Mouse (Mus musculus): Measurements from ENCODE around the gene Pnpla8. TPM values are rescaled to one million over a fixed set of nuclear protein-coding genes. Genes with fewer than 3 reads are reported as not detected.
"Not testable (repeated sequence)": the region's sequence is repeated elsewhere in the genome, so short reads cannot be mapped to it uniquely, and the experiment has no call there.

Gene Pnpla8
- polyA plus RNA-seq, 1 experiment from 2014 or later: 28.0 TPM

DNA sequence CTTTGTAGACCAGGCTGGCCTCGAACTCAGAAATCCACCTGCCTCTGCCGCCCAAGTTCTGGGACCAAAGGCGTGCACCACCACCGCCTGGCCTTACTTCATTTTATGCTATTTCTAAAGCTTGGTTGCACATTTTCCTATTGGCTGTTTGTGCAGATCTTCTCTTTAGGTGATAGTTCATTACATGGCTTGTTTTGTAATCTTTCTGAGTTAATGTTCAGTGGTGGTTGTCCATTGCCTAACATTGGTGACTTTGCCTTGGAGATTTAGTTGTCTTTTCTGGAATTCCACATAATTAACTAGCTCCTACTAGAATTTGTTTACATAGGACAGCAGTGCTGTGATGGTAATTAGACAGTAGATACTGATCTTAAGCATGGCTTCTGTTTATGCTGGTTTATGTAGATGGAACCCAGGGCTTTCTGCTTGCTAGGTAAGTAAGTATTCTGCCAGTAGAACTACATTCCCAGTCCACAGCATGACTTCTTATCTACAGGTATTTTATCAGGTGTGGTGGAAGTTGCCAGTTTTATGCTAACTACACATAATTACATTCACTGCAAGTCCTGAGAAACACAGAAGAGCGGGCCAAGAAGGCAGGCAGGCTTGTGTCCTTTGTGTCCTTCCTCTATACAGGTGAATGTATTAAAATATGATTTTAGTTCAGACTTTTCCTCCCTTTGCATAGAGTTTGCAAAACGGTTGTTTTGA, 53.1 kb downstream of the Pnpla8 start:
- Histone ChIP-seq H3K9ac (no peak overlapping the region), H3K9me3 (replicated peaks) (no peaks in the 10 kb centered on the region), H3K4me3 (replicated peaks) (no peak overlapping the region), H3K4me2 (no peak overlapping the region), H3K27ac (replicated peaks) (peak overlapping the region; percentile 51; the same call in 1 of the 2 replicates), H3K4me1 (replicated peaks) (peaks cover 13% of the 10 kb centered on the region), H3K36me3 (replicated peaks) (no peaks in the 10 kb centered on the region), H3K27me3 (no peaks in the 10 kb centered on the region)
- no peak for ATAC-seq (ENCODE audit: insufficient read depth)
- 76% methylated on average over 6 of the region's 6 CpGs for WGBS (ENCODE audit: insufficient replicate concordance)

DNA sequence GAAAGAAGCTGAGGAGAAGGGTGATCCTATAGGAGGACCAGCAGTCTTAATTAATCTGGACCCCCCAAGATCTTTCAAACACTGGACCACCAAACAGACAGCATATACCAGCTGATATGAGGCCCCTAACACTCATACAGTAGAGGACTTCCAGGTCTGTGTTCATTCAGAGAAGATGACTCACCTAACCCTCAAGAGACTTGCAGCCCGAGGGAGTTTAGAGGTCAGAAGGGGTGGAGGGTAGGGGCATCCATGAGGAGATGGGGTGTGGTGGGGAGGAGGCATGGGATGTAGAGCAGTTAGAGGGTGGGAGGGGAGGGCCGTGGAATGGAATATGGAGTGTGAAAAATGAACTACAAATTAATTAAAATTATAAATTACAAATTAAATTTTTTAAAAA, 59.0 kb downstream of the Pnpla8 start:
- 46% methylated on average over 2 of the region's 2 CpGs for WGBS (ENCODE audit: insufficient replicate concordance)
- not testable (repeated sequence) for H3K27ac ChIP-seq (replicated peaks); H3K4me3 ChIP-seq (replicated peaks); ATAC-seq (ENCODE audit: insufficient read depth); H3K27me3 ChIP-seq; H3K9ac ChIP-seq; H3K4me1 ChIP-seq (replicated peaks); H3K36me3 ChIP-seq (replicated peaks); H3K9me3 ChIP-seq (replicated peaks); H3K4me2 ChIP-seq

DNA sequence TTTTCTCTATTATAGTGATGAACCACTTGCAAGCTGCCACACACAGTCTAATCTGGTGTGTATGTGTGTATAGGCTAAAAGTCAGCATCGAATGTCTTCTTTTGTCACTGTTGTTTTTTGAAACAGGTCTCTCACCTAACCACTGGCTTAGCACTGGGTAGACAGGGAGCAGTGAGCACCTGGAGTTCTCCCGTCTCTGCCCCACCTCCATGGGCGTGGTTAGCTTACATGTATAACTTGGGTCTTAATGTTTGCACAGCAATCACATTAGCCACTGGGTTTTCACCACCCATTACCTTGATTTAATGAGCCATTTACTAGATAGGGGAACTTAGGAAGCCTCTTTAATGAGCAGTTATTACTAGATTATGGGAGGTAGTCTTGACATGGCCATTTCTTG, 60.4 kb downstream of the Pnpla8 start:
- no peaks in the 10 kb centered on the region for H3K4me1 ChIP-seq (replicated peaks)
- H3K9me3 ChIP-seq (replicated peaks): no peaks in the 10 kb centered on the region
- H3K27me3 ChIP-seq: no peaks in the 10 kb centered on the region
- no peak overlapping the region for H3K4me2 ChIP-seq
- no peak overlapping the region for H3K4me3 ChIP-seq (replicated peaks)
- H3K27ac ChIP-seq (replicated peaks): no peak overlapping the region
- 64% methylated on average over 3 of the region's 3 CpGs for WGBS (ENCODE audit: insufficient replicate concordance)
- ATAC-seq (ENCODE audit: insufficient read depth): no peak
- peaks cover 7% of the 10 kb centered on the region; the same call in 1 of the 2 replicates for H3K36me3 ChIP-seq (replicated peaks)
- no peak overlapping the region for H3K9ac ChIP-seq

DNA sequence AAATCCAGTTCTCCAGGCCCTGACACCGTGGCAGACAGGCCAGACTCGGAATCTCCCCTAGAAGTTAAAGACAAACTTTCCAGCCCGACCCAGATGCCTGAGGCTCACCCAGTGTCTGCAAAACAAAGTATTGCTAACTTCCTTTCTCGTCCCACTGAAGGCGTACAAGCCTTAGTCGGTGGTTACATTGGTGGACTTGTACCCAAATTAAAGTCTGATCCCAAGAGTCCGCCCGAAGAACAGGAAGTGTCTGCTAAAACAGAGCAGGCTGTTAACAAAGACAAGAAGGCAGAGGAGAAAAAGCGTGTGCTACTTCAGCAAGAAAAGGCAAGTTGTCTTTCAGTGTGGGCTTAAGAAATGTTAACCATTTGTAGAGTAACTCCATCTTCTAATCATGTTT, 62.2 kb downstream of the Pnpla8 start:
- no peaks in the 10 kb centered on the region for H3K9me3 ChIP-seq (replicated peaks)
- no peak overlapping the region for H3K9ac ChIP-seq
- H3K4me2 ChIP-seq: no peak overlapping the region; the same call in 1 of the 2 replicates
- no peaks in the 10 kb centered on the region for H3K4me1 ChIP-seq (replicated peaks)
- 28% methylated on average over 9 of the region's 9 CpGs for WGBS (ENCODE audit: insufficient replicate concordance)
- no peak overlapping the region for H3K27ac ChIP-seq (replicated peaks)
- no peak overlapping the region for H3K4me3 ChIP-seq (replicated peaks)
- H3K36me3 ChIP-seq (replicated peaks): peaks cover 14% of the 10 kb centered on the region
- H3K27me3 ChIP-seq: no peaks in the 10 kb centered on the region
- ATAC-seq (ENCODE audit: insufficient read depth): no peak

DNA sequence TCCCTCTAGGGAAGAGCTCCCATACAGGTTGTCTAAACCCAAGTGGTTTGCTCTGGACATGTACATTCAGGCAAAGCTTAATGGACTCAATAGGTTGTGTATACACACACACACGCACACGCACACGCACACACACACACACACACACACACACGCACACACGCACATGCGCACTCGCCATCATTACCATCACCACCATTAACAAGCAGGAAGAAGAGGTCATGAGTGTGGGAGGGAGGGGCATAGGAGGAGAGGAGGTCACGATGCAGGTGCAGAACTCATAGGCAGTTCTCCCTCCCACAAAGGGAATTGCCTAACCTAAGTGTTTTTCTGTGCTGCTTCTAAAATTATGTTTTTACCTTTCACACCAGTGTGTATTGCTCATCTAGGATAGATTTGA, 65.8 kb downstream of the Pnpla8 start:
- no peak for ATAC-seq (ENCODE audit: insufficient read depth)
- H3K27me3 ChIP-seq: no peaks in the 10 kb centered on the region
- H3K27ac ChIP-seq (replicated peaks): no peak overlapping the region
- H3K36me3 ChIP-seq (replicated peaks): peaks cover 21% of the 10 kb centered on the region
- no peak overlapping the region for H3K4me2 ChIP-seq
- H3K4me1 ChIP-seq (replicated peaks): no peaks in the 10 kb centered on the region
- H3K9me3 ChIP-seq (replicated peaks): no peaks in the 10 kb centered on the region
- H3K9ac ChIP-seq: no peak overlapping the region
- WGBS (ENCODE audit: insufficient replicate concordance): 88% methylated on average over 8 of the region's 8 CpGs
- no peak overlapping the region for H3K4me3 ChIP-seq (replicated peaks)

DNA sequence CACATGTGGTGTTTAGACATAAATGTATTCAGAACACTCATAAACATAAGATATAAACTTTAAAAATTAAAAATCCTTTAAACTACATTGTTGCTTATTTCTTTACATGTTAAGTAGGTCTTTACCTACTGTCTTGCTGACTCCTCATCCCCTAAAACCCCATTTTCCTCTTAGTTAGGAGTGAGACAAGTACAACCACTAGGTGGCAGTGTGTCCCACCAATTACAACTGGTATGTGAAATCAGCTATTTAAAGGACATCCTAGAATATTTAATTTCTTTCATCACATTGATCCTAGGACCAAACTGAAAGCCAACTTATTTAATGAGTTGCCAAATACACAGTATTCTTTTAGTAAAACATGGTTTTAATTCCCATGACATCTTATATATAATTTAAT, 71.1 kb downstream of the Pnpla8 start:
- no peaks in the 10 kb centered on the region for H3K4me1 ChIP-seq (replicated peaks)
- peaks cover 16% of the 10 kb centered on the region for H3K36me3 ChIP-seq (replicated peaks)
- H3K27ac ChIP-seq (replicated peaks): no peak overlapping the region
- H3K27me3 ChIP-seq: no peaks in the 10 kb centered on the region
- no peaks in the 10 kb centered on the region for H3K9me3 ChIP-seq (replicated peaks)
- no peak overlapping the region for H3K4me2 ChIP-seq
- no peak overlapping the region for H3K4me3 ChIP-seq (replicated peaks)
- no peak overlapping the region for H3K9ac ChIP-seq
- no peak for ATAC-seq (ENCODE audit: insufficient read depth)

DNA sequence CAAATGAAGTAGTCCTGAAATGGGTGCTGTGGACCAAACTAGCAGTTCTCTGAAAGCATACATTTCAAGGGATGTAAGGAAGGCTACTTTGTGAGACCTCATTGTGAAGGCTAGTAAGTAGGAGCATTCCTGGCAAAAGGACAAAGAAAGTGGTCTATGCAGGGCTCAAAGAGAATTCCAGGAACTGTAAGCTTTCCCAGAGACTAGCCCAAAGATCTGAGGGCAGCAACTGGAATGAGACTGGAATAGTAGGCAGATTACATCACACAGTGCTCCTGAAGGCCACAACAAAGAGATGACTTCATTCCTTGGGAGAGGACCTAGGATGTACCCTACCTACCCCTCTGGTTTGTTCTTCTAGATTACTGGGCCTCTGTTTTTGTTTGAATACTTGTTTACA, 79.6 kb downstream of the Pnpla8 start:
- no peak overlapping the region for H3K4me3 ChIP-seq (replicated peaks)
- H3K36me3 ChIP-seq (replicated peaks): peaks cover 11% of the 10 kb centered on the region
- H3K27ac ChIP-seq (replicated peaks): no peak overlapping the region
- H3K4me2 ChIP-seq: no peak overlapping the region
- no peaks in the 10 kb centered on the region for H3K27me3 ChIP-seq
- no peak overlapping the region for H3K9ac ChIP-seq
- ATAC-seq (ENCODE audit: insufficient read depth): no peak
- H3K4me1 ChIP-seq (replicated peaks): no peaks in the 10 kb centered on the region
- no peaks in the 10 kb centered on the region for H3K9me3 ChIP-seq (replicated peaks)

DNA sequence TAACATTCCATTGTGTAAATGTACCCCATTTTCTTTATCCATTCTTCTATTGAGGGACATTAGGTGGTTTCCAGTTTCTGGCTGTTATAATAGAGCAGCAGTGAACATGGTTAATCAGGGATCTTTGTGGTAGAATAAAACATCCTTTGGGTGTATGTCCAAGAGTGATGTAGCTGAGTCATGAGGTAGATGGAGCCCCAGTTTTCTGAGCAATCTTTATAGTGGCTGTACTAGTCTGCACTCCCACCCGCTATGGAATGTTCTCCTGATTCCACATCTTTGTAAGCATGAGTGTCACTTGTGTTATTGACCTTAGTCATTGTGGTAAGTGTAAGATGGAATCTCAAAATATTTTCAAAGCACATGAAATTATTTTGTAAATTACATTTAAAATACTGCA, 82.8 kb downstream of the Pnpla8 start:
- no peak for ATAC-seq (ENCODE audit: insufficient read depth)
- Histone ChIP-seq H3K9ac (no peak overlapping the region), H3K36me3 (replicated peaks) (peaks cover 18% of the 10 kb centered on the region), H3K4me1 (replicated peaks) (no peaks in the 10 kb centered on the region), H3K27me3 (no peaks in the 10 kb centered on the region), H3K9me3 (replicated peaks) (no peaks in the 10 kb centered on the region), H3K4me2 (no peak overlapping the region), H3K27ac (replicated peaks) (no peak overlapping the region), H3K4me3 (replicated peaks) (no peak overlapping the region)
- 88% methylated on average over 1 of the region's 1 CpGs for WGBS (ENCODE audit: insufficient replicate concordance)

DNA sequence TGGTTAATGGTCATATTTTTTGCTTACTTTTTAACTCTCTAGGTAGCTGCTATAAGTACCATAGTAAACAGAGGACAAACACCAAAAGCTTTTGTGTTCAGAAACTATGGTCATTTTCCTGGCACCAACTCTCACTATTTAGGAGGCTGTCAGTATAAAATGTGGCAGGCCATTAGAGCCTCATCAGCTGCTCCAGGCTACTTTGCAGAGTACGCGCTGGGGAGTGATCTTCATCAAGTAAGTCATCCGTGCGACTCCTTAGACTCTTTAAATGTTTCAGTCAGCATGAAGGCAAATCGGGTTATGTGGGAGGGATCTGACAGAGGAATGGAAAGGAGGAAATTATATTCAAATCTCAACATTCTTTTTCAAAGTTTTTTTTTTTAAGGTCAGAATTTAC, 83.7 kb downstream of the Pnpla8 start:
- no peaks in the 10 kb centered on the region for H3K27me3 ChIP-seq
- no peak overlapping the region for H3K27ac ChIP-seq (replicated peaks)
- no peak overlapping the region for H3K9ac ChIP-seq
- ATAC-seq (ENCODE audit: insufficient read depth): no peak
- no peak overlapping the region for H3K4me2 ChIP-seq
- H3K4me1 ChIP-seq (replicated peaks): no peaks in the 10 kb centered on the region
- no peaks in the 10 kb centered on the region for H3K9me3 ChIP-seq (replicated peaks)
- peaks cover 18% of the 10 kb centered on the region for H3K36me3 ChIP-seq (replicated peaks)
- H3K4me3 ChIP-seq (replicated peaks): no peak overlapping the region
- 84% methylated on average over 5 of the region's 5 CpGs for WGBS (ENCODE audit: insufficient replicate concordance)

DNA sequence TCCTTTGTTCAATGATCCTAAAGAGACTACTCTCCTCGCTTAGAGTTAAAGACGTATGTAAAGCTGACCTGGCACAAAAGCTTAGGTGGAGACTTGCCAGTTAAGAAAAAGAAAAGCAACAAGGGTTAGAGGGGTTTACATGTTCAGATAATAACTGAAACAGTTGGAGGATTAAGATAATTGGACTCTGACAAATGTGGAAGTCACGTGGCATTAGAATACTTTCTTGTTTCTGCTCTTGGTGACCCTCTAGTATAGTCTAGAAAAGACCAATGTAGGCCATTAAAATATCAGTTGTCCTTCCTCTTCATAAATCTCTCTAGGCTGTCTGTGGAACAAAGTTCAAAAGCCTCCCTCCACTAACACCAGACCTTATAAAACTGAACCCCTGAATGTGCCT, 87.1 kb downstream of the Pnpla8 start:
- H3K4me2 ChIP-seq: no peak overlapping the region
- H3K36me3 ChIP-seq (replicated peaks): peaks cover 26% of the 10 kb centered on the region
- no peaks in the 10 kb centered on the region for H3K4me1 ChIP-seq (replicated peaks)
- no peaks in the 10 kb centered on the region for H3K9me3 ChIP-seq (replicated peaks)
- H3K27ac ChIP-seq (replicated peaks): no peak overlapping the region
- H3K4me3 ChIP-seq (replicated peaks): no peak overlapping the region
- no peak for ATAC-seq (ENCODE audit: insufficient read depth)
- no peaks in the 10 kb centered on the region for H3K27me3 ChIP-seq
- WGBS (ENCODE audit: insufficient replicate concordance): 71% methylated on average over 3 of the region's 3 CpGs
- H3K9ac ChIP-seq: no peak overlapping the region

DNA sequence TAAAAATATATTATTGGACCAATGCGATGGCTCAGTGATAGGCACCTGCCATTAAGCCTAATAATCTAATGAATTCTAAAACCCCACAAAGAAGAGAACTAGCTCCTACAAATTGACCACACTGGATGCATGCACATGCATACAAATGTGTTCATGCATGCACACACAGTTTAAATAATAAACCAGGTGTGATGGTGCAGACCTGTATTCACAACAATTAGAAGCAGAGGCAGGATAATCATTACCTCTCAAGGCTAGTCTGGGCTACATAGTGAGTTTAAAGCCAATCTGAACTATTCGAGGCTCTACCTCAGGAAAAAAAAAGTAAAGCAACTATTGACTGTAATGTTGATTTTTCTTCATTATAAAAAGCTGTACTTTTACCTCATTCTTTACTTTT, 94.0 kb downstream of the Pnpla8 start:
- 68% methylated on average over 2 of the region's 2 CpGs for WGBS (ENCODE audit: insufficient replicate concordance)
- no peak overlapping the region for H3K9ac ChIP-seq

DNA sequence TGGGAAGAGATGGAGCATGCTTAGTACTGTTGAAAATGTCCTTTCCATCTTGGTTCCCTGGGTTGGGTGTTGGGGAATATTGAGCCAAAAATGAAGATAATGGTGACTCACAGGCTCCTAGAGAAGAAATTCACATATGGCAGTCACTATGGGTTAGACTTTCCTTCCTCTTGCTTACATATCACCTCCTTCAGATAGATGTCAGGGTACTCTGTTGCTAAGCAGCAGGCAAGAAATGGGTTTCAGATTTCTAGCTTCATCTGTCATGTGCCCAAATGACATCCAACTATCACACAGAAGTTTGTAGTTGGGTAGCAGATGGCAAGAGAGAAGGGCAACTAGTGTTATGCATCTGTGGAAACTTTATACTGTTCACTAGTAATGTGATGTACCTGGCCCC, 103.9 kb downstream of the Pnpla8 start:
- Histone ChIP-seq H3K27me3 (peaks cover 30% of the 10 kb centered on the region), H3K4me3 (replicated peaks) (no peak overlapping the region), H3K4me1 (replicated peaks) (no peaks in the 10 kb centered on the region; the same call in 1 of the 2 replicates), H3K36me3 (replicated peaks) (no peaks in the 10 kb centered on the region), H3K27ac (replicated peaks) (no peak overlapping the region), H3K9ac (no peak overlapping the region), H3K9me3 (replicated peaks) (no peaks in the 10 kb centered on the region), H3K4me2 (no peak overlapping the region)
- ATAC-seq (ENCODE audit: insufficient read depth): no peak

More for the DNA sequence above, 94.0 kb downstream of the Pnpla8 start:
- ATAC-seq (ENCODE audit: insufficient read depth): no peak
- no peak overlapping the region for H3K4me2 ChIP-seq
- H3K4me1 ChIP-seq (replicated peaks): no peaks in the 10 kb centered on the region
- H3K36me3 ChIP-seq (replicated peaks): peaks cover 17% of the 10 kb centered on the region
- H3K4me3 ChIP-seq (replicated peaks): no peak overlapping the region
- no peaks in the 10 kb centered on the region for H3K9me3 ChIP-seq (replicated peaks)
- no peak overlapping the region for H3K27ac ChIP-seq (replicated peaks)
- no peaks in the 10 kb centered on the region for H3K27me3 ChIP-seq
